Mouse (Mus musculus) liver, embryonic 16.5 days (tissue): ENCODE data around the gene 3110018I06Rik. TPM values are rescaled to one million over a fixed set of nuclear protein-coding genes. Genes with fewer than 3 reads are reported as not detected.

Source experiments
- ATAC-seq: fragments of 200-750 bp; cut with Nextera tagmentation; 2 replicates; pipeline ENCODE4 v1.8.0; 2017; ENCODE audit warnings: low read depth, mild to moderate bottlenecking, moderate number of reproducible peaks, moderate library complexity
- H3K27ac ChIP-seq: fragments of 300-500 bp; sonication (generic); 2 replicates; pipeline ENCODE4 v1.5.1; 2014; ENCODE audit warnings: mild to moderate bottlenecking, low read length
- H3K27me3 ChIP-seq: fragments of 300-500 bp; sonication (generic); 2 replicates; pipeline ENCODE4 v1.6.1; 2014; ENCODE audit warnings: low read depth, low read length, mixed read lengths; ENCODE audit not compliant: control insufficient read depth, insufficient read depth
- H3K36me3 ChIP-seq: fragments of 300-500 bp; sonication (generic); 2 replicates; pipeline ENCODE4 v1.6.1; 2014; ENCODE audit warnings: mild to moderate bottlenecking; ENCODE audit not compliant: control insufficient read depth, insufficient read depth
- H3K4me1 ChIP-seq: fragments of 300-500 bp; sonication (generic); 2 replicates; pipeline ENCODE4 v1.6.1; 2014; ENCODE audit warnings: low read depth, low read length, mixed read lengths; ENCODE audit not compliant: control insufficient read depth
- H3K4me2 ChIP-seq: fragments of 300-500 bp; sonication (generic); 2 replicates; pipeline ENCODE4 v1.6.1; 2014; ENCODE audit warnings: low read depth, low read length, mixed read lengths
- H3K4me3 ChIP-seq: fragments of 300-500 bp; sonication (generic); 2 replicates; pipeline ENCODE4 v1.5.1; 2014; ENCODE audit warnings: low read depth, mild to moderate bottlenecking, low read length
- H3K9ac ChIP-seq: fragments of 300-500 bp; sonication (generic); 2 replicates; pipeline ENCODE4 v1.6.1; 2014; ENCODE audit warnings: low read depth, low read length
- H3K9me3 ChIP-seq: fragments of 300-500 bp; sonication (generic); replicated peaks from 2 replicates; pipeline ENCODE4 v1.6.1; 2016; ENCODE audit warnings: low read length; ENCODE audit not compliant: control insufficient read depth
- WGBS: fragments of 180-500 bp; shearing (Covaris S2); extraction: QIAGEN DNeasy Blood & Tissue Kit; methylation state at CpG from one replicate; pipeline ENCODE4 v1.1.7; 2014; ENCODE audit not compliant: insufficient replicate concordance; 5-methylcytosine and 5-hydroxymethylcytosine counted together
- polyA plus RNA-seq: library from polyadenylated mRNA; unstranded; fragments of >200 nt; fragmentation: Nextera tagmentation; extraction: Ambion mirVana; gene quantifications from 2 replicates; pipeline ENCODE4 v1.2.1, GENCODE M21; 2015

Gene 3110018I06Rik
- polyA plus RNA-seq, result not detected in 2 replicates

GRCm38 (mm10) chr12:107488371-107488770, at the start of gene 3110018I06Rik:
3110018I06Rik (plus strand) TSS chr12:107488632.
- no peak within 1 kb of the TSS for H3K4me2 ChIP-seq
- H3K27me3 ChIP-seq, result no peaks in the 10 kb centered on the region
- H3K4me3 ChIP-seq, result no peak within 1 kb of the TSS
- no peaks in the 10 kb centered on the region; the same call in 1 of the 2 replicates for H3K9me3 ChIP-seq
- H3K9ac ChIP-seq, result no peak within 1 kb of the TSS
- no peak within 1 kb of the TSS for H3K27ac ChIP-seq
- no peak for ATAC-seq
- 63% methylated on average over 6 of the region's 6 CpGs for WGBS
- H3K4me1 ChIP-seq, result no peaks in the 10 kb centered on the region
- no peaks in the 10 kb centered on the region for H3K36me3 ChIP-seq

GRCm38 (mm10) chr12:107444681-107445080, 43.8 kb upstream of the 3110018I06Rik start:
- Histone ChIP-seq H3K4me3 (no peak overlapping the region), H3K9me3 (no peaks in the 10 kb centered on the region; the same call in 1 of the 2 replicates), H3K27me3 (no peaks in the 10 kb centered on the region), H3K4me1 (no peaks in the 10 kb centered on the region), H3K36me3 (no peaks in the 10 kb centered on the region), H3K4me2 (no peak overlapping the region), H3K9ac (no peak overlapping the region), H3K27ac (no peak overlapping the region)
- ATAC-seq, result no peak
- WGBS, result 82% methylated on average over 7 of the region's 7 CpGs

DNA sequence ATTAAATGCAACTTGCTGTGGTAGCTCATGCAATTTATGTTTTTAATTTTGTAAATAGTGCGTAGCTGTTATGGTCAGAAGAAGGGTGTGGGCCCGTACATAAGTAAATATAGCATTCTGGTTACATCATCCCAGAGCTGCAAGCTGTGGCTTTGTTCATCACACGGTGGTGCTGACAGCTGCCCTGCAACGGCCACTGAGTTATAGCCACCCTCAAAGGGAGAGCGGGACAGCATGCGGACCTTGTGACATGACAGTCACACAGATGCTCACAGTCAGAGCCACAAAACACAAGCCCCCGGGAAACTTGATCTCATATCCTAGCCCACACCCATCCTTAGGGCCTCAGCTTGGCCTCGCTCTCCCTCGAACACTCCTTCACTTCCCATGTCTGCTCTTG, 30.6 kb upstream of the 3110018I06Rik start:
- no peak overlapping the region for H3K4me2 ChIP-seq
- no peaks in the 10 kb centered on the region for H3K36me3 ChIP-seq
- 57% methylated on average over 9 of the region's 9 CpGs for WGBS
- ATAC-seq, result no peak
- no peaks in the 10 kb centered on the region for H3K4me1 ChIP-seq
- H3K9me3 ChIP-seq, result no peaks in the 10 kb centered on the region
- no peaks in the 10 kb centered on the region for H3K27me3 ChIP-seq
- no peak overlapping the region for H3K27ac ChIP-seq
- H3K9ac ChIP-seq, result no peak overlapping the region
- no peak overlapping the region for H3K4me3 ChIP-seq

GRCm38 (mm10) chr12:107464731-107465130, 23.7 kb upstream of the 3110018I06Rik start:
- H3K27me3 ChIP-seq, result no peaks in the 10 kb centered on the region
- WGBS, result 11% methylated on average over 5 of the region's 5 CpGs
- no peak overlapping the region for H3K9ac ChIP-seq
- H3K36me3 ChIP-seq, result no peaks in the 10 kb centered on the region
- ATAC-seq, result no peak
- no peak overlapping the region for H3K4me2 ChIP-seq
- H3K9me3 ChIP-seq, result no peaks in the 10 kb centered on the region
- H3K4me3 ChIP-seq, result no peak overlapping the region
- no peak overlapping the region for H3K27ac ChIP-seq
- H3K4me1 ChIP-seq, result no peaks in the 10 kb centered on the region

DNA sequence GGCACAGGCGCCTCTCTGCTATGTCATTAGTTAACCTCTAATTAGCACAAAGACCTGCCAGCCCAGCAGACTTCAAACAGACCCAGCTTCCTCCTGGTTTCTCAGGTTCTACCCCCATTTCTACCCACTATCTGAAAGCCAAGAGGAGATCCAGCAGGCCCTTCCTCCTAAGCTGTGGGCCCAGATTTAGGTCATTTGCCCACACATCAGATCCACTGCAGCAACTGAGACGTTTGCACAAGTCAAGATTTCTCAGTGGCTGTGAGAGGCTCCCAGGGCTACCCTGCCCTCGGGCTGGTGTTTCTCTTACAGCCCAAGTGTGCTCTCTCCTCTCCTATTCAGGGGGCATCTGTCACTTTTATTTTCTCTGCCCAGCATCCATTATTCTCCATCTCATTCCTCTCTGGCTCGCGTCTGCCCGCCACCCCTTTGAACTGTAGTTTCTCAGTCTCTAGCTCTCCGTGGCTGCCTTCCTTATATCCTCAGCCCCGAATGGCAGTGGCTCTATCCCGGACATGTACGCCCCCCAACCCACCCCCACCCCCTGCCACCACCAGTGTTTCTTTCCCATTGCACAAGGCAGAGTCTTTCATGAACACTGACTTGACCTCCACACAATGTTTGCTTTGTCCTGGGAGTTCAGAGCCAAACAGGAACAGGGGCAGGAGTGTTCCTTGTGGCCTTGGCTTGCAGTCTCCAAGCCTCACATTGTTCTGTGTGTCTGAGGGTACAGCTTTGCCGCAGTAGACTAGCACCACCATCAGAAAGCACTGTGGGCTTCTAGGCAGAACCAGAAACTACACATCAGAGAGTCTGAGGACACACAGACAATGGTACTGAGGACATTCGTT, 11.8 kb upstream of the 3110018I06Rik start:
- Histone ChIP-seq H3K36me3 (no peaks in the 10 kb centered on the region), H3K9ac (no peak overlapping the region), H3K27me3 (no peaks in the 10 kb centered on the region), H3K9me3 (no peaks in the 10 kb centered on the region), H3K27ac (no peak overlapping the region), H3K4me2 (no peak overlapping the region), H3K4me1 (no peaks in the 10 kb centered on the region), H3K4me3 (no peak overlapping the region)
- 47% methylated on average over 12 of the region's 12 CpGs for WGBS
- ATAC-seq, result no peak

- Histone ChIP-seq H3K27me3 (no peaks in the 10 kb centered on the region), H3K27ac (no peak overlapping the region), H3K9ac (no peak overlapping the region), H3K9me3 (no peaks in the 10 kb centered on the region), H3K4me1 (no peaks in the 10 kb centered on the region), H3K4me2 (no peak overlapping the region), H3K36me3 (no peaks in the 10 kb centered on the region), H3K4me3 (no peak overlapping the region)
- ATAC-seq, result no peak
- WGBS, result 11% methylated on average over 3 of the region's 3 CpGs
These were observed 9.1 kb upstream of the 3110018I06Rik start for GRCm38 (mm10) chr12:107479350-107479749.

- no peak overlapping the region for H3K27ac ChIP-seq
- 58% methylated on average over 5 of the region's 5 CpGs for WGBS
- no peak overlapping the region for H3K9ac ChIP-seq
- no peaks in the 10 kb centered on the region for H3K36me3 ChIP-seq
- no peaks in the 10 kb centered on the region for H3K4me1 ChIP-seq
- no peak overlapping the region for H3K4me3 ChIP-seq
- ATAC-seq, result no peak
- no peak overlapping the region for H3K4me2 ChIP-seq
- no peaks in the 10 kb centered on the region; the same call in 1 of the 2 replicates for H3K9me3 ChIP-seq
- H3K27me3 ChIP-seq, result no peaks in the 10 kb centered on the region
These were observed 5.4 kb upstream of the 3110018I06Rik start for GRCm38 (mm10) chr12:107483031-107483430.

DNA sequence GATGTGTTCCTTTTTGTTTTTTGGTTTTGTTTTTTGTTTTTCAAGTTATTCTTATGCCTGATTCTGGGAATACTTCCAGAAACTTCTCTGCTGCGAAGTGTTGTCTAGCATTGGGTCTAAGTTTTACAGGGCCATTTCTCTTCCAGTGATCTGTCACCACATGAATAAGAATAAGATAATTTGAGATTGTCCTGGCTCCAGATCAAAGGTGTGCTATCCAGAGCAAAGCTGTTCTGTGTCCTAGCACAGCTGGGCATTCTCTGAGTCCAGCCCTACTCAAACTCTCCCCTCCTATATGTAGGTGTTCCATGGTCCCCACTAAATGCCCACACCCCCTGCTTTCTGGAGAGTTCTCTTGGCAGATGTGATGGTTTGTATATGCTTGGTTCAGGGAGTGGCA, 2.9 kb downstream of the 3110018I06Rik start:
- Histone ChIP-seq H3K9ac (no peak overlapping the region), H3K27ac (no peak overlapping the region), H3K9me3 (no peaks in the 10 kb centered on the region; the same call in 1 of the 2 replicates), H3K36me3 (no peaks in the 10 kb centered on the region), H3K27me3 (no peaks in the 10 kb centered on the region), H3K4me2 (no peak overlapping the region), H3K4me3 (no peak overlapping the region), H3K4me1 (no peaks in the 10 kb centered on the region)
- ATAC-seq, result no peak
- 62% methylated on average over 1 of the region's 1 CpGs for WGBS

DNA sequence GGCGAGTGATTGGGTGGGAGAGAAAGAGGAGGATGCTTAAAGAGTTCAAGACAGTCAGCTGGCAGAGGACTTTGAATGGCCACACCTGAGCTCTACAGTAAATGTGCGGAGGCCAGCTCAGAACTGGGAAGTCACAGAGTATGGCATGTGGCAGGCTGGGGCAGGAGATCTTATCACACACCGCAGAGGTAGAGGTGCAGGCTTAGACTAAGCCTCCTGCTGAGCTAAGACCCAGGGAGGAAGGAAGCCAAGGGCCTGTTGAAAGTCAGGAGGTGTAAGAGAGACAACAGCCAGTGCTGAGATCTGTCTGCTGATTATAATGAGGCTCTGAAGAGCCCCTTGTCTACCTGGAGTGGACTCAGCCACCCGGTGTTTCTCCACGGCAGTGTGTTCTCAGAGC, 8.5 kb downstream of the 3110018I06Rik start:
- no peak overlapping the region for H3K27ac ChIP-seq
- no peak overlapping the region for H3K4me2 ChIP-seq
- WGBS, result 60% methylated on average over 5 of the region's 5 CpGs
- no peaks in the 10 kb centered on the region for H3K9me3 ChIP-seq
- no peaks in the 10 kb centered on the region for H3K4me1 ChIP-seq
- H3K27me3 ChIP-seq, result no peaks in the 10 kb centered on the region
- no peaks in the 10 kb centered on the region for H3K36me3 ChIP-seq
- no peak overlapping the region for H3K4me3 ChIP-seq
- ATAC-seq, result no peak
- H3K9ac ChIP-seq, result no peak overlapping the region
